9 mouse cellular contexts compared by ENCODE assay signal in the genomic region with DNA sequence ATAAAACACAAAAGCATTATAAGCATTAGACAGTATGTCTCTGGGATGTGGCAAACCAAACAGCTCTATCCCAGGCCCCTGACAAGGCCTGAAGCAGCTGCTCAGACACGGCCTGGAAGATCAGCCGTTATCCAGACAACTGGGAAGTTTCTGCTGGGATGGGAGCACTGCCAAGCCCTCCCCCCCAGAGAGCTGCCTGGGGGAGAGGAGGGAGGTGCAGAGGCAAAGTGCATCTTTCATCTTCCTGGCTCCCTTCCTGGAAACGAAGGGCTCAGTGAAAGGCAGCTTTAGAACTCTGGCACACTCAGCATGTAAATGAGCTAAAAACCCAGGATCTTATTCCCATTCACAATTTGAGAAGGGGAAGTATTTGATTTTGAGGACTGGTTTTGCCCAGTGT. TPM values are rescaled to one million over a fixed set of nuclear protein-coding genes. Genes with fewer than 3 reads are reported as not detected.
DNase-seq lines count a peak whose midpoint lies in the region; ATAC-seq lines count a peak whose summit lies in the region.
"Had no signal": no experiment of that assay in that cellular context is flagged by ENCODE, and none has a peak within 500 bp of the region (broad histone marks: within the 10 kb centered on the region; RNA-seq: fewer than 3 reads in every experiment).

No protein-coding gene starts in this region.

- ATAC-seq in midbrain, embryonic 13.5 days, result peak; percentile 57; the same call in 1 of the 2 replicates
- ATAC-seq in heart, embryonic 14.5 days (ENCODE audit: insufficient number of reproducible peaks, insufficient read depth, low FRiP score, low read depth), result peak; percentile 45; the same call in 1 of the 2 replicates
- no peak for ATAC-seq in inflammation-experienced regulatory T-cells, adult 6 months

- DNase-seq in midbrain, embryonic 10.5 days (ENCODE audit: low spot score), result no peak
- peak; percentile 61 for DNase-seq in cerebellum, adult 9-10 months
- peak; percentile 87 to 92 for DNase-seq in kidney, postnatal 4 days
- peak; percentile 46 for DNase-seq in lung, postnatal 25 days (ENCODE audit: low spot score)
- no peak for DNase-seq in thymus, postnatal 36 days

- H3K36me3 ChIP-seq in midbrain, embryonic 13.5 days, result peaks cover 59% of the 10 kb centered on the region
- peaks cover 100% of the 10 kb centered on the region for H3K36me3 ChIP-seq in midbrain, embryonic 10.5 days
- H3K36me3 ChIP-seq in heart, embryonic 14.5 days (ENCODE audit: control insufficient read depth, insufficient read depth, low read length), result peaks cover 75% of the 10 kb centered on the region

- peaks cover 23% of the 10 kb centered on the region for H3K4me1 ChIP-seq in midbrain, embryonic 13.5 days (replicated peaks)
- no peaks in the 10 kb centered on the region for H3K4me1 ChIP-seq in midbrain, embryonic 10.5 days
- peaks cover 5 to 17% of the 10 kb centered on the region in 2 experiments; a peak in 3 of 4 replicates for H3K4me1 ChIP-seq in heart, embryonic 14.5 days (ENCODE audit: control insufficient read depth in 2 of 2, insufficient read depth in 2 of 2, low read length in 2 of 2)
- H3K4me1 ChIP-seq: neural tube, embryonic 12.5 days had no signal

- H3K9me3 ChIP-seq in midbrain, embryonic 13.5 days, result no peaks in the 10 kb centered on the region
- no peaks in the 10 kb centered on the region for H3K9me3 ChIP-seq in midbrain, embryonic 10.5 days (replicated peaks)
- H3K9me3 ChIP-seq in heart, embryonic 14.5 days (ENCODE audit: control insufficient read depth, low read length), result no peaks in the 10 kb centered on the region
- H3K9me3 ChIP-seq: neural tube, embryonic 12.5 days had no signal

- no peak overlapping the region for H3K4me2 ChIP-seq in midbrain, embryonic 13.5 days (replicated peaks)
- H3K4me2 ChIP-seq in heart, embryonic 14.5 days (ENCODE audit: low read length), result no peak overlapping the region
- H3K4me2 ChIP-seq: neural tube, embryonic 12.5 days had no signal

- WGBS in midbrain, embryonic 13.5 days, result 38% methylated on average over 3 of the region's 3 CpGs
- WGBS in midbrain, embryonic 10.5 days, result 86% methylated on average over 3 of the region's 3 CpGs
- WGBS in heart, embryonic 14.5 days, result 18% methylated on average over 3 of the region's 3 CpGs

- 0 out of 2 replicates have a peak overlapping the region, but pooled peaks have one; percentile 24 for H3K9ac ChIP-seq in midbrain, embryonic 13.5 days (replicated peaks)
- peak overlapping the region; percentile 10; the same call in 1 of the 2 replicates for H3K9ac ChIP-seq in heart, embryonic 14.5 days (ENCODE audit: low read length)

- no peak overlapping the region for H3K4me3 ChIP-seq in midbrain, embryonic 13.5 days (replicated peaks)
- H3K4me3 ChIP-seq in midbrain, embryonic 10.5 days, result no peak overlapping the region
- H3K4me3 ChIP-seq in heart, embryonic 14.5 days (ENCODE audit: control insufficient read depth in 1 of 2, insufficient read depth in 1 of 2, low read depth in 1 of 2, low read length in 2 of 2), result no peak overlapping the region
- H3K4me3 ChIP-seq: neural tube, embryonic 12.5 days had no signal

- peak overlapping the region; percentile 72; the same call in 1 of the 2 replicates for H3K27ac ChIP-seq in midbrain, embryonic 13.5 days
- H3K27ac ChIP-seq in midbrain, embryonic 10.5 days (replicated peaks), result no peak overlapping the region
- H3K27ac ChIP-seq in heart, embryonic 14.5 days (replicated peaks in 1 of 2; ENCODE audit: control insufficient read depth in 1 of 2, insufficient read depth in 1 of 2, low read depth in 2 of 2, low read length in 2 of 2), result no peak overlapping the region
- H3K27ac ChIP-seq: neural tube, embryonic 12.5 days had no signal

- H3K27me3 ChIP-seq in midbrain, embryonic 13.5 days, result no peaks in the 10 kb centered on the region
- no peaks in the 10 kb centered on the region for H3K27me3 ChIP-seq in midbrain, embryonic 10.5 days (ENCODE audit: low read depth, poor library complexity, severe bottlenecking)
- no peaks in the 10 kb centered on the region for H3K27me3 ChIP-seq in heart, embryonic 14.5 days (ENCODE audit: control insufficient read depth, insufficient read depth, low read length)
- H3K27me3 ChIP-seq: neural tube, embryonic 12.5 days had no signal

RNA-seq across cellular contexts. Expression of a gene that starts 9.3 kb away (rescaled TPM):
- 34.1 and 35.2 TPM in 2 replicates for polyA plus RNA-seq in midbrain, embryonic 13.5 days (2015; fragmentation: Nextera tagmentation; extraction: Ambion mirVana)
- 30.6 and 32.0 TPM in 2 replicates for polyA plus RNA-seq in midbrain, embryonic 10.5 days (2016; fragmentation: Nextera tagmentation; extraction: Ambion mirVana)
- polyA plus RNA-seq in heart, embryonic 14.5 days (2014; fragmentation: Nextera tagmentation; extraction: Ambion mirVana), result 19.3 and 20.6 TPM in 2 replicates
- 10 to 100 TPM; 26.3 to 35.5 (median 32.8) TPM for polyA plus RNA-seq in inflammation-experienced regulatory T-cells, adult 6 months (2017; shearing (Covaris generic))

RNA-seq across cellular contexts. Expression of a gene that starts 13.5 kb away (rescaled TPM):
- 13.6 and 14.8 TPM in 2 replicates for polyA plus RNA-seq in midbrain, embryonic 13.5 days (2015; fragmentation: Nextera tagmentation; extraction: Ambion mirVana)
- 25.1 and 26.2 TPM in 2 replicates for polyA plus RNA-seq in midbrain, embryonic 10.5 days (2016; fragmentation: Nextera tagmentation; extraction: Ambion mirVana)
- polyA plus RNA-seq in heart, embryonic 14.5 days (2014; fragmentation: Nextera tagmentation; extraction: Ambion mirVana), result 26.6 TPM in 2 replicates
- polyA plus RNA-seq in inflammation-experienced regulatory T-cells, adult 6 months (2017; shearing (Covaris generic)), result under 1 TPM in 1 of 3 experiments, not detected in 2; 0.70 TPM

RNA-seq across cellular contexts. Expression of a gene that starts 30.4 kb away (rescaled TPM):
- polyA plus RNA-seq in midbrain, embryonic 13.5 days (2015; fragmentation: Nextera tagmentation; extraction: Ambion mirVana), result 46.5 and 46.6 TPM in 2 replicates
- polyA plus RNA-seq in midbrain, embryonic 10.5 days (2016; fragmentation: Nextera tagmentation; extraction: Ambion mirVana), result 94.7 and 107 TPM in 2 replicates
- polyA plus RNA-seq in heart, embryonic 14.5 days (2014; fragmentation: Nextera tagmentation; extraction: Ambion mirVana), result 46.1 and 49.5 TPM in 2 replicates
- polyA plus RNA-seq in inflammation-experienced regulatory T-cells, adult 6 months (2017; shearing (Covaris generic)), result 10 to 100 TPM; 52.9 to 74.7 (median 56.9) TPM

RNA-seq across cellular contexts. Expression of a gene that starts 31.9 kb away (rescaled TPM):
- 46.5 and 47.2 TPM in 2 replicates for polyA plus RNA-seq in midbrain, embryonic 13.5 days (2015; fragmentation: Nextera tagmentation; extraction: Ambion mirVana)
- polyA plus RNA-seq in midbrain, embryonic 10.5 days (2016; fragmentation: Nextera tagmentation; extraction: Ambion mirVana), result 42.6 and 45.3 TPM in 2 replicates
- 33.2 and 33.9 TPM in 2 replicates for polyA plus RNA-seq in heart, embryonic 14.5 days (2014; fragmentation: Nextera tagmentation; extraction: Ambion mirVana)
- 10 to 100 TPM; 27.3 to 55.0 (median 45.7) TPM for polyA plus RNA-seq in inflammation-experienced regulatory T-cells, adult 6 months (2017; shearing (Covaris generic))

RNA-seq across cellular contexts. Expression of a gene that starts 35.6 kb away (rescaled TPM):
- polyA plus RNA-seq in midbrain, embryonic 13.5 days (2015; fragmentation: Nextera tagmentation; extraction: Ambion mirVana), result not detected in 2 replicates
- 0.05 TPM in 1 of 2 replicates, not detected in the other for polyA plus RNA-seq in midbrain, embryonic 10.5 days (2016; fragmentation: Nextera tagmentation; extraction: Ambion mirVana)
- polyA plus RNA-seq in heart, embryonic 14.5 days (2014; fragmentation: Nextera tagmentation; extraction: Ambion mirVana), result 0.05 TPM in 1 of 2 replicates, not detected in the other
- polyA plus RNA-seq in inflammation-experienced regulatory T-cells, adult 6 months (2017; shearing (Covaris generic)), result 1 to 10 TPM; 2.8 to 5.4 (median 4.9) TPM

Comparison
In these comparisons a context has a peak if more than half of its experiments do, and no peak if none do; other contexts are left out.
1. DNase-seq: peak in cerebellum, adult 9-10 months (single experiment), kidney, postnatal 4 days (2 of 2) and lung, postnatal 25 days (single experiment); none in midbrain, embryonic 10.5 days (single experiment) and thymus, postnatal 36 days (0 of 2).